Mouse (Mus musculus) stomach, postnatal 0 days (tissue): ENCODE measurements at regions not wholly inside any gene's neighbourhood (a gene's known extent, or its start where the extent isn't known, plus 50 kb on each side); places are given as distances from the start of the nearest gene placed in this dataset.

Experiments
- ATAC-seq: fragments of 200-750 bp; cut with Nextera tagmentation; 2 replicates; pipeline ENCODE4 v1.8.0; 2017; ENCODE audit not compliant: low FRiP score, low TSS enrichment
- DNase-seq: peaks from one replicate; pipeline ENCODE4 v3.0.0-alpha.2; 2016; ENCODE audit warnings: low spot score
- H3K27ac ChIP-seq: fragments of 300-500 bp; sonication (generic); replicated peaks from 2 replicates; pipeline ENCODE4 v1.5.1; 2014; ENCODE audit warnings: mild to moderate bottlenecking, control low read depth
- H3K27me3 ChIP-seq: fragments of 300-500 bp; sonication (generic); 2 replicates; pipeline ENCODE4 v1.6.1; 2014; ENCODE audit warnings: low read length; ENCODE audit not compliant: control insufficient read depth, insufficient read depth
- H3K36me3 ChIP-seq: fragments of 300-500 bp; sonication (generic); 2 replicates; pipeline ENCODE4 v1.6.1; 2014; ENCODE audit warnings: low read length, mixed read lengths; ENCODE audit not compliant: control insufficient read depth, insufficient read depth
- H3K4me1 ChIP-seq: fragments of 300-500 bp; sonication (generic); replicated peaks from 2 replicates; pipeline ENCODE4 v1.6.1; 2014; ENCODE audit warnings: antibody characterized with exemption; ENCODE audit not compliant: control insufficient read depth, insufficient read depth
- H3K4me2 ChIP-seq: fragments of 300-500 bp; sonication (generic); replicated peaks from 2 replicates; pipeline ENCODE4 v1.6.1; 2014; ENCODE audit warnings: low read depth, mild to moderate bottlenecking, control low read depth, moderate library complexity
- H3K4me3 ChIP-seq: fragments of 300-500 bp; sonication (generic); 2 replicates; pipeline ENCODE4 v1.5.1; 2014; ENCODE audit warnings: low read depth, low read length, control low read depth
- H3K9ac ChIP-seq: fragments of 300-500 bp; sonication (generic); 2 replicates; pipeline ENCODE4 v1.6.1; 2014; ENCODE audit warnings: mild to moderate bottlenecking, low read length, control low read depth, mixed read lengths
- H3K9me3 ChIP-seq: fragments of 300-500 bp; sonication (generic); 2 replicates; pipeline ENCODE4 v1.6.1; 2016; ENCODE audit warnings: low read length; ENCODE audit not compliant: control insufficient read depth
- CTCF ChIP-seq: IDR thresholded peaks from 2 replicates; pipeline ENCODE4 v1.5.1; 2016; ENCODE audit warnings: antibody characterized with exemption, low read depth, mild to moderate bottlenecking, moderate library complexity
- EP300 ChIP-seq: optimal IDR thresholded peaks from 2 replicates; pipeline ENCODE3; 2016; ENCODE audit warnings: antibody characterized with exemption
- WGBS: fragments of 180-500 bp; shearing (Covaris S2); extraction: QIAGEN DNeasy Blood & Tissue Kit; methylation state at CpG from one replicate; pipeline ENCODE4 v1.1.7; 2014; 5-methylcytosine and 5-hydroxymethylcytosine counted together

DNA sequence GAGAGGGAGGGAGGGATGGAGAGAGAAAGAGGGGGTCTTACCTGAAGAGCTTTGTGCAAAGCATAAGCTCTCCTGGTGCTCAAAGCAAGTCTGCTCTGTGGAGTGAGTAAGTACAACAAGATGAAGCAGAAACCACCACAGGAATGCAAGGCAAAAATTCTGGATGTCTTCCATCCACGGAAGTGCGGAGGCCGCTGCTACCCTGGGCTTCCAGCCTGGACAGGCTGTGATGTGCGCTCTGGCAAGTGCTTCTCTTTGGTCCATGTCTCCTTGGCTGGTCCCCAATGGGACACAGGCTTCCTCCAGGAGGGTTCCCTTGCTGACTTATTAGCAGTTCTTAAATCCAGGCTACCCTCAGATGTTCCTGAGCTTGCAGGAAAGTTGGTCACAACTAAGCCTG, 61.7 kb upstream of the Spin1 start:
- DNase-seq (no peak), ATAC-seq (no peak)
- 81% methylated on average over 4 of the region's 4 CpGs for WGBS
- Histone ChIP-seq H3K27ac (no peak overlapping the region), H3K9ac (no peak overlapping the region), H3K4me2 (no peak overlapping the region), H3K27me3 (no peaks in the 10 kb centered on the region), H3K9me3 (peaks cover 5% of the 10 kb centered on the region; the same call in 1 of the 2 replicates), H3K4me1 (no peaks in the 10 kb centered on the region), H3K4me3 (no peak overlapping the region), H3K36me3 (no peaks in the 10 kb centered on the region)
- no peak for TF ChIP-seq EP300
- no peak for TF ChIP-seq CTCF

DNA sequence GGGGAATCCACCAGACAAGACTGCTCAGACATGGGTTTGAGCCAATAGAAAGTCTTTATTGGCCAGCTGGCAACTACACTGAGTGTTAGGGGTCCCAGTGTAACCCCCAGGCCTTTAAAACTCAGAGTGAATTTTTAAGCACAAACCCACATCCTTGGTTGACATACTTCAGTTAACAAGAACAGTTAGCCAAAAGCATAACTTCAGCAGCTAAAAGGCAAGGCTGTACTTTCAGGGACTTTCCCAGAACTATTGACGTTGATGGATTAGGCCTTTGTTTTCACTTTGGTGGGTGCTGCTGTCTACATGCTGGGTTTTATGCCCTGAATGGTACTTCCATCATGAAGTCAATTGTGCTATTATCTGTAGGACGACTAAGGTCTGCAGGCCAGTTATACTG, 59.6 kb upstream of the Spin1 start:
- Histone ChIP-seq H3K27ac (no peak overlapping the region), H3K4me3 (no peak overlapping the region), H3K4me1 (no peaks in the 10 kb centered on the region), H3K27me3 (no peaks in the 10 kb centered on the region), H3K36me3 (no peaks in the 10 kb centered on the region), H3K9ac (no peak overlapping the region), H3K4me2 (no peak overlapping the region), H3K9me3 (peaks cover 8% of the 10 kb centered on the region; the same call in 1 of the 2 replicates)
- ATAC-seq (no peak), DNase-seq (no peak)
- TF ChIP-seq EP300 (no peak), CTCF (no peak)
- 55% methylated on average over 2 of the region's 2 CpGs for WGBS

DNA sequence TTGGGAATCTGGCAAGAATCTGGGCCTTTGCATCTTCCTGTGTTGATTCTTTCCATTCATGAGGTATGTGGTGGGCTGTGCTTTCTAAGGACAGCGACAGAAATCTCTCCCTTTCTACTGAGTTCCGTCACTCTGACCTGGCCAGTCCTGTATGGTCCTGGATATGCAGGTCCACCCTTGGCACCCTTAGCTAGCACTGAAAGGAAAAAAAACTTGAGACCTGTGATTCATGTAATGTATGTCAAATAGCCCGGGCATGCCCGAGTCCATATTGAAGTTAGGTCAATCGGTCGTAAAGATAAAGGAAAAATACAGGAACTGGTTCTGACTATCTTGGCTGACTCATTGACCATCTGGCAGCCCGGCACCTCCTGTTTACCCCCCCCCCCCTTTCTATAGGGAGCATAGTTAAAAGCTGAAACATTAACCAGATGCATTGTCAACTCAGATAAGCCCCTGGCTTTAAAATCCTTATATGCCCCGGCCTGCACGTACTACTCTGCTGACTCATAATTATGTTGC, 57.7 kb upstream of the Spin1 start:
- DNase-seq (no peak), ATAC-seq (peak; percentile 83)
- TF ChIP-seq CTCF (no peak), EP300 (no peak)
- Histone ChIP-seq H3K4me3 (no peak overlapping the region), H3K36me3 (no peaks in the 10 kb centered on the region), H3K9me3 (peaks cover 8% of the 10 kb centered on the region; the same call in 1 of the 2 replicates), H3K27ac (no peak overlapping the region), H3K9ac (no peak overlapping the region), H3K4me2 (no peak overlapping the region), H3K4me1 (no peaks in the 10 kb centered on the region), H3K27me3 (no peaks in the 10 kb centered on the region)
- WGBS: 73% methylated on average over 9 of the region's 9 CpGs
